ENCODE assay signal across 8 mouse cellular contexts in genomic region chr7:3390413-3391080, GRCm38 (mm10). TPM values are rescaled to one million over a fixed set of nuclear protein-coding genes. Genes with fewer than 3 reads are reported as not detected.
DNase-seq lines count a peak whose midpoint lies in the region; ATAC-seq lines count a peak whose summit lies in the region.

Gene Cacng8 (plus strand): TSS chr7:3390683.

- no peaks in the 10 kb centered on the region for H3K36me3 ChIP-seq in heart, embryonic 14.5 days (ENCODE audit: control insufficient read depth, insufficient read depth, low read length)
- H3K36me3 ChIP-seq in hindbrain, embryonic 11.5 days (ENCODE audit: control insufficient read depth, insufficient read depth, low read length), result no peaks in the 10 kb centered on the region
- peaks cover 16% of the 10 kb centered on the region for H3K36me3 ChIP-seq in midbrain, embryonic 10.5 days

- H3K4me1 ChIP-seq in heart, embryonic 14.5 days (ENCODE audit: control insufficient read depth in 2 of 2, insufficient read depth in 2 of 2, low read length in 2 of 2), result no peaks in the 10 kb centered on the region; a peak in 1 of 4 replicates
- no peaks in the 10 kb centered on the region for H3K4me1 ChIP-seq in hindbrain, embryonic 11.5 days (replicated peaks; ENCODE audit: control insufficient read depth, insufficient read depth, low read length)
- H3K4me1 ChIP-seq in midbrain, embryonic 10.5 days, result peaks cover 43% of the 10 kb centered on the region

- no peaks in the 10 kb centered on the region for H3K9me3 ChIP-seq in heart, embryonic 14.5 days (ENCODE audit: control insufficient read depth, low read length)
- H3K9me3 ChIP-seq in hindbrain, embryonic 11.5 days (ENCODE audit: control insufficient read depth, low read length), result no peaks in the 10 kb centered on the region
- no peaks in the 10 kb centered on the region for H3K9me3 ChIP-seq in midbrain, embryonic 10.5 days (replicated peaks)

- DNase-seq in heart, postnatal 14 days, result no peak
- DNase-seq in Muller cell, postnatal 12 days (ENCODE audit: inconsistent ontology term), result peak; percentile 30
- peak; percentile 64 for DNase-seq in hindbrain, embryonic 11.5 days (ENCODE audit: low spot score)
- peak; percentile 42 for DNase-seq in midbrain, embryonic 10.5 days (ENCODE audit: low spot score)
- DNase-seq in urinary bladder, adult 18-20 months (ENCODE audit: low spot score in 2 of 2), result no peak
- no peak for DNase-seq in right cerebral cortex, postnatal 25 days

- peak within 1 kb of the TSS; percentile 45 for H3K4me2 ChIP-seq in heart, embryonic 14.5 days (ENCODE audit: low read length)
- peak within 1 kb of the TSS; percentile 70 for H3K4me2 ChIP-seq in hindbrain, embryonic 11.5 days (replicated peaks; ENCODE audit: low read depth, low read length)

- WGBS in heart, embryonic 14.5 days, result 0% methylated on average over 7 of the region's 7 CpGs
- WGBS in hindbrain, embryonic 11.5 days, result 0% methylated on average over 7 of the region's 7 CpGs
- WGBS in midbrain, embryonic 10.5 days, result 0% methylated on average over 7 of the region's 7 CpGs

- peak within 1 kb of the TSS in 1 of 2 experiments; percentile 13; a peak in 3 of 4 replicates for H3K4me3 ChIP-seq in heart, embryonic 14.5 days (ENCODE audit: control insufficient read depth in 1 of 2, insufficient read depth in 1 of 2, low read depth in 1 of 2, low read length in 2 of 2)
- H3K4me3 ChIP-seq in hindbrain, embryonic 11.5 days (ENCODE audit: low read depth, low read length), result peak within 1 kb of the TSS; percentile 31
- peak within 1 kb of the TSS; percentile 58 for H3K4me3 ChIP-seq in midbrain, embryonic 10.5 days

- no peak for ATAC-seq in heart, embryonic 14.5 days (ENCODE audit: insufficient number of reproducible peaks, insufficient read depth, low FRiP score, low read depth)
- ATAC-seq in hindbrain, embryonic 11.5 days (ENCODE audit: low FRiP score), result peak; percentile 39; the same call in 1 of the 2 replicates
- no peak for ATAC-seq in activated CD4-positive, CD25-positive, alpha-beta regulatory T cell, adult 4 months

- 0 out of 2 replicates have a peak, but pooled peaks cover 3% of the 10 kb centered on the region for H3K27me3 ChIP-seq in heart, embryonic 14.5 days (ENCODE audit: control insufficient read depth, insufficient read depth, low read length)
- H3K27me3 ChIP-seq in hindbrain, embryonic 11.5 days (ENCODE audit: control insufficient read depth, insufficient read depth, low read length), result no peaks in the 10 kb centered on the region
- no peaks in the 10 kb centered on the region for H3K27me3 ChIP-seq in midbrain, embryonic 10.5 days (ENCODE audit: low read depth, poor library complexity, severe bottlenecking)

- intact Hi-C loops in heart, postnatal 14 days (cut with DNase I), result no loop called here

- H3K9ac ChIP-seq in heart, embryonic 14.5 days (ENCODE audit: low read length), result peak within 1 kb of the TSS; percentile 11; the same call in 1 of the 2 replicates
- peak within 1 kb of the TSS; percentile 53 for H3K9ac ChIP-seq in hindbrain, embryonic 11.5 days (ENCODE audit: low read depth, low read length)

- 0 out of 4 replicates have a peak within 1 kb of the TSS, but pooled peaks of 1 of the 2 experiments have one; percentile 10 for H3K27ac ChIP-seq in heart, embryonic 14.5 days (replicated peaks in 1 of 2; ENCODE audit: control insufficient read depth in 1 of 2, insufficient read depth in 1 of 2, low read depth in 2 of 2, low read length in 2 of 2)
- H3K27ac ChIP-seq in hindbrain, embryonic 11.5 days (ENCODE audit: low read depth, low read length), result no peak within 1 kb of the TSS
- peak within 1 kb of the TSS; percentile 85 for H3K27ac ChIP-seq in midbrain, embryonic 10.5 days (replicated peaks)

RNA-seq across cellular contexts. Expression of gene Cacng8, which starts in this region (rescaled TPM):
- polyA plus RNA-seq in heart, embryonic 14.5 days (2014; fragmentation: Nextera tagmentation; extraction: Ambion mirVana), result 0.28 and 0.63 TPM in 2 replicates
- total RNA-seq in heart, postnatal 14 days (2021), result not detected
- 5.1 and 7.0 TPM in 2 replicates for polyA plus RNA-seq in hindbrain, embryonic 11.5 days (2014; fragmentation: Nextera tagmentation; extraction: Ambion mirVana)
- polyA plus RNA-seq in midbrain, embryonic 10.5 days (2016; fragmentation: Nextera tagmentation; extraction: Ambion mirVana), result 5.1 and 8.3 TPM in 2 replicates
- polyA plus RNA-seq in activated CD4-positive, CD25-positive, alpha-beta regulatory T cell, adult 4 months (2017; shearing (Covaris generic)), result not detected

Comparison
In these comparisons a context has a peak if more than half of its experiments do, and no peak if none do; other contexts are left out.
1. DNase-seq: peak in Muller cell, postnatal 12 days (single experiment), hindbrain, embryonic 11.5 days (single experiment) and midbrain, embryonic 10.5 days (single experiment); none in heart, postnatal 14 days (0 of 2), urinary bladder, adult 18-20 months (0 of 2) and right cerebral cortex, postnatal 25 days (single experiment).